Mouse (Mus musculus) kidney, adult 2 months (tissue): ENCODE results near the gene Ufsp1.

Experiments used
- CTCF ChIP-seq: fragments of 200-500 bp; conservative IDR thresholded peaks from 2 replicates; pipeline ENCODE4 v1.5.1; 2011; ENCODE audit warnings: low read depth, mild to moderate bottlenecking, control low read depth, low read length, moderate library complexity, mixed read lengths; ENCODE audit not compliant: insufficient read depth, insufficient read length
- POLR2A ChIP-seq: fragments of 200-500 bp; IDR thresholded peaks from one replicate; pipeline ENCODE4 v1.6.1; 2011; ENCODE audit warnings: low read depth, low read length, control low read depth

DNA sequence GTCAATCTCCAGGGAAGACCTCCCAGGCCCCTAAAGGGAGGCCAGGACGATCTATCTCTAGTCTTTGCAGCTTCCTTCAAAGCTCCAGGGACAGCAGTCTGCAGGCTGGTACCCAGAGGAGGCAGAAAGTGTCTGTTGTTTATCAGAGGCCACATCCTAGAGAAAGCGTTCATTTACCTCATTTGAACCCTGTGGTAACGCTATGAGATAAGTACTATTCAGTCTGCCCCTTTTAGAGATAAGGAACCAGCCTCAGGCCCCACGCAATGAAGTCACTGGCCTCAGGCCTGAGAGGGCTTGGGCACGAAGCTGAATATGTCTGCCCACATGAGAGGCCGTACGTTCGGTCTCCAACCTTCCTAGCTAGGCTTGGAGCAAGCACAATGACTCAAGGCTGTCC is 22.9 kb downstream of the Ufsp1 start:
- TF ChIP-seq CTCF: no peak
- no peak for TF ChIP-seq POLR2A
